Mouse (Mus musculus) naive thymus-derived CD4-positive, alpha-beta T cell, adult 5 months (primary cell): ENCODE data around the gene Hbs1l. TPM values are rescaled to one million over a fixed set of nuclear protein-coding genes. Genes with fewer than 3 reads are reported as not detected.

Source experiments
- polyA plus RNA-seq: library from polyadenylated mRNA; unstranded; fragments of 100-300 nt; shearing (Covaris generic); gene quantifications from one replicate; pipeline ENCODE4 v1.2.1, GENCODE M21; 2017

Gene Hbs1l
- 145 TPM for polyA plus RNA-seq

DNA sequence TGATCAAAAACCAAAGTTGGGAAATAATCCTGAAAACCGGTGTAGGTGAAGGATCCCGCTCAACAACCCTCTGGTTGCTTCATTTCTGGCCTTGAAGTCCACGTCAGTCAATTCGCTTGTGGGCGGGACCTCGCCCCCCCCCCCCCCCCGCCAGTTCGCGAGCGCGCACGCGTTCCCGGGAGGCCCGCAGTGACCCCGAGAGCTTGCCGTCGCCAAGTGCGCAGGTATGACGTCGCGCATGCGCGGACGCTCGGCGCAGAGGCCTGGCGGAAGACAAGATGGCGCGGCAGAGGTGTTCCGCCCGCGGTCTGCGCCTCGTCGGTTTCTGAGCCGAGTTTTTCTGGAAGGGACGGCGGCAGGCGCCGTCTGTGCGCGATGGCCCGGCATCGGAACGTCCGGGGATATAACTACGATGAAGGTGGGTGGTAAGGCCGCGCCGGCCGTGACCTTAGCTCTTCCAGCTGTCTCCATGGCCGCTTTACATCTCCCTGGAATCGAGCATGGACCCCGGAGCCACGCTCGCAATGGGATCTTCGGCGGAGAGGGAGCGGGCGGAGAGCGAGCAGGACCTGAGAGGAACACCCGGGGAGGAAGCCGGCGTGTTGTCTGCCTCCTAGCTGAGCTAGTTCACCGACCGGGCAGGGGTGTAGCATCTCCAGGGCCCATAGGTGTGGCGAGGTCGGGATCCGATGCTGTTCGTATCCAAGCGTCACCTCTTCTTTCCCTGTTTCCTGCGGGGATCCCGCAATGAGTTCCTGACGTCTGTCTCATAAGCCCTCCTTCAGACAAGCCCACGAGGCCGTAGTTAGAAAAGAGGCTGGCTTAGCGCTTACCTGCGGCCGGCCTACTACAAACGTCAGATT is at the start of gene Hbs1l:
Hbs1l (plus strand) TSS at position 221 of the 863 bp plus-strand sequence.

DNA sequence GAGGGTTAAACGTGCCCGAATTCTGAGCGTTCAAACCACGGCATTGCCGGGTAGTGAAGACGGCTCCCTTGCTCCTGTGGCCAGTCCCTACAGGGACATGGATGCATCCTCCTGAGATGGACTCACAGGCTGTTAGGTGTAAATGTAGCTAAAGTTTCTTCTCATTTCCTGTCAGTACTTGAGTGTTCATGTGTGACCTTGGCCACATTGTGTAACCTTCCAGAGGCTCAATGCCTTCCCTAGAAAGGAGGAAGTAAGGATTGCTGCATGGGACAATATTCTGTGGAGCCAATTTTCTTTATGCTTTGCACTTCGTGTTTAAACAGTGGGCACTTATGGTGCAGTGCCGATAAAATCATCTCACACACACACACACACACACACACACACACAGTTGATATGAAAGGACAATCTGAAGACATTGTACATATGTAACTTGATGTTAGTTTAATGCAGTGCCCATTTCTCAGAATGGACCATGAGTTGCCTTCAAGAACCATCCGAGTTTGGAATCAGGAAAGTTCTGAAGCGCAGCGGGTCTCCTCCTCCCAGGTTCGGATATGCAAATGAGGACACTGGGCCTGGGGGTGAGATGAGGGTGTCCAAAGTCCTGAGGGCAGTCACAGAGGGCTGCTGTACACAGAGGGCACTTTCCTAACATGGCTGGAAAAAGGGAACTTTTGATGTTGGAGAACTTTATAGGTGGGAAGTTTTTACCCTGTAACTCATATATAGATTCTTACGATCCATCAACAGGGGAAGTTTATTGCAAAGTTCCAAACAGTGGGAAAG is 81.1 kb downstream of the Hbs1l start, which contains the start of gene Aldh8a1:
Aldh8a1 (plus strand) TSS at position 610 of the 792 bp plus-strand sequence.

Other genes with a start within 250 kb of the Hbs1l start
- 106 TPM for gene Myb, start 135.0 kb upstream of the Hbs1l start, polyA plus RNA-seq
- not detected for gene Aldh8a1, start 81.3 kb downstream of the Hbs1l start, polyA plus RNA-seq